Mouse (Mus musculus): ENCODE measurements around the gene Cort.

DNA sequence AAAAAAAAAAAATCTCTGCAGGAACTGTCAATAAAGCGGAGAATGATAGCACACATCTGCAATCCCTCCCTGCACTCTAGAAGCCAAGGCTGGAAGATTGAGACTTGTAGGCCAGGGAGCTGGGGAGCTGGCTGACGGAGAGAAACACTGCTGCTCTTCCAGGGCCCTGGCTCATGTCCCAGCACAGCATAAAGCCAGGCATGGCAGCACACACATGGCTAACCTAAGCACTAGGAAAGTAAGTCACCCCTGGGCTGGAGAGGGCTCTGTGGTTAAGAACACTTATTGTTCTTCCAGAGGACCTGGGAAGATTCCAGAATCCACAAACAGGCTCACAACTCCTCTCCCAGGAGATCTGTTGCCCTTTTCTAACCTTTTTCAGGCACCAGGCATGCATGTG lies 46.1 kb upstream of the Cort start:
- TF ChIP-seq CTCF (IDR thresholded peaks at IDR 0.05) (no peak), POLR2A (IDR thresholded peaks at IDR 0.05; ENCODE audit: insufficient read depth, low read depth, low read length) (no peak), EP300 (IDR thresholded peaks at IDR 0.05; ENCODE audit: insufficient read depth, low read depth, low read length) (no peak)

Measured in heart, adult 2 months (tissue).